Mouse (Mus musculus) thymus, postnatal 25 days (tissue): ENCODE results near the gene Pdcl2.
A peak's percentile ranks its signal among the peaks of the same experiment; 100 is the strongest.

Experiments
- DNase-seq: peaks from one replicate; pipeline ENCODE4 v3.0.0; 2022

Gene Pdcl2

DNA sequence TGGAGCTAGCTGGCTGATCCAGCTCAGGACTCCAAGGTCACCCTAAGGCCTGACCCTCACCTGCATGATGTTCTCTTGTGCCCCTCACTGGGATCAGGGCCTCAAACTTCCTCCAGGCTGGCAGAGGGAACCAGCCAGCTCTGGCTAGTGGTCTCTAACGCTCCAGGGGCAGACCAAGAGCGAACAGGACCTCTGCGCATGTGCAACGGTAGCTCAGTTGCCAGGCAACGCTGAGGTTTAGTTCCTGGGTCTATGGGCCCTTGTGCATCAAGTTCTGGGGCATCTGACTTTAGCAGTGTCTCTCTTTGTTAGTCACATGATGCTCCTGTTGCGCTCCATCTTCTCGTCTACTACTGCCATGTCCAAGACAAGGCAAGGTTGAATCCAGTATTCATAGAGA, at the start of gene Pdcl2:
TSS of gene Pdcl2 (minus strand) at position 204 of the 400 bp plus-strand sequence.
- DNase-seq, result no peak

DNA sequence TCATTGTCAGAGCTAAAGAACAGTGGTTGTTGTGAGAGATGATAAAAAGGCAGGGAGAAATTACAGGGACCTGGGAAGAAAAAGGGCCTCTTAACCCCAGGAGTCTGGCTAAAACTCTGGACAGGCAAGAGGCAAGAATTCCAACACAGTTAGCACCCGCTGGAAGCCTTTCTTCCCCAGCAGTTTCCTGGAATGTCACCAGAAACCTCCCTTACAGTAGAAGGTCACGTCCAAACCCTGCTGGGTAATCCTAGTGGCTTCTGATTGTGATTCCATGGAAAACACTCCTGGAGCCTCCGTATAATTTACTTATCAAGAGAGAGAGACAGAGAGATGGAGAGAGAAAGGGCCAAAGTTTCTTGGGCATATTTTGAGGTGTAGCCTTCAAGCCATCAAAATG, 48.3 kb upstream of the Pdcl2 start:
- no peak for DNase-seq

DNA sequence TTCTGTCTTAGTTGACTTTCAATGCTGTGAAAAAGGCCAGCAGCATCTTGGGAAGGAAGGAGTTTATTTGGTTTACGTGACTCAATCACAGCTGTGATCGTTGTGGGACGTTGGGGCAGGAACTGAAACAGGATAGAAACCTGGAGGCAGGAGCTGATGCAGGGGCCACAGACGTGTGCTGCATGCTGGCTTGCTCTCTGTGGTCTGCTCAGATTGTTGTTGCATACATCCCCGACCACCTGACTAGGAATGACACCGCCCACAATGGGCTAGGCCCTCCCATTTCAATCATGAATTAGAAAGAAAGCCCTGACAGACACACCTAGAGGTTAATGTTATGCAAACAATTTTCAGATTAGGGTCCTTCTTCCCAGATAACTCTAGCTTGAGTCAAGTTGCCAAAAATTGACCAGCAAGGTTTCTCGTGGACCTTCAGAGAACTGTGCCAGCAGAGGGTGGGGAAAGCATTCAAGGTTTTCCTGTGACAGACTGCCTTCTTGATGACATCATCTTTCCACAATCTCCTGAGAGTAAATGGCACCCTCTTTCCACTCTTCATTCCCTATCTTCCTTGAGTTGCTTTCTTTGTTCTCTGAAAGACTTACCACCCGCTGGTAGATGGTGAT, 38.4 kb upstream of the Pdcl2 start:
- no peak for DNase-seq

DNA sequence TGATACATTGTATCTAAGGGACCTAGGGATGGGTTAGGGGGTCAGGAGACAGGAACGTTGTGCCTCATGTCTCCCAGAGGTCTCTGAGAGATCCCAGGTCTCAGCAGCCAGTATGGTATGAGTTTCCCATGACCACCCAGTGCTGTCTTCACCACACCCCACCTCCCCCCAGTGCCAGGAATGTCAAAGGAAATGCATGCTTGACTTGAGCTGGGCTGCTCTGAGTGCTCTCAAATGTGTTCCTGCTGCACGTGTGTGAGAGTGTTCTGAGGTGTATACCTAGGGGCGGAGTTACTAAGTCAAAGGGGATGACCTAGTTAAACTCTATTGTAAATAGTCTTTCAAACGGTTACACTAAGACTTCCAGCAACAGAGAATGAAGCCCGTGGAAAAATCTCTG, 34.5 kb upstream of the Pdcl2 start:
- no peak for DNase-seq

GRCm38 (mm10) chr5:76363453-76364104, 32.6 kb upstream of the Pdcl2 start, which contains the start of gene Nmu:
Gene Nmu, minus strand, starts transcription at chr5:76363788.
- no peak for DNase-seq

- no peak for DNase-seq
These were observed 29.8 kb upstream of the Pdcl2 start for GRCm38 (mm10) chr5:76360786-76361185.

- no peak for DNase-seq
These were observed 29.1 kb upstream of the Pdcl2 start for GRCm38 (mm10) chr5:76360057-76360456.

DNA sequence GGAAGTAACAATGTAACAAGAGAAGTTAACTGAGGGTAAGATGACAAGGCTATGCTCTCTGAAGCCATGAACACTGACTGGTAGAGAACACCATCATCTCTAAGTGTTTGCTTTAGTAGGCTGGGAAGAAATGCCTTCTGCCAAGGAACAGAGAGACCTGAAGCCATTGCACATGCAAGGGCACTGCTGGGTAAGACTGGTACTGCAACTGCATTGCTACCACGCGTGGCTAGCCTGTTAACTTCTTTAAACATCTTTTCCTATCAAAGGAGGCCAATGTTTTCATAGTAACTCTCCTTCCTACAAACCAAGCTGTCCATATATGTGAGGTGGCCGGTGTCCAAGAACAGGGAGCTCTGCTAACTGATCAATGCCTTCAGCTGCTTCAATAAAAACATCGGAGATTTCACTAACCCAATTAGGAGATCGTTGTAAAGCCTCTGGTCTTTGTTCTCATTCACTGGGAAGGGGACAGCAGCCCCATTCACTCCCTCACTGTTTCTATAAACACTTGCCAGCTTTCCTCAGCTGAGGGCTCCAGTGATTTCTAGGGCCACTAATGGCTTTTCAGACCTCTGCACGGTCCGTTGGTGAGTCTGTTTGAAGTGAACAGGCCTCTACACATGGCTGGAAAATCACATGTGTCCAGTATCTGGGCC, 21.1 kb upstream of the Pdcl2 start:
- no peak for DNase-seq

DNA sequence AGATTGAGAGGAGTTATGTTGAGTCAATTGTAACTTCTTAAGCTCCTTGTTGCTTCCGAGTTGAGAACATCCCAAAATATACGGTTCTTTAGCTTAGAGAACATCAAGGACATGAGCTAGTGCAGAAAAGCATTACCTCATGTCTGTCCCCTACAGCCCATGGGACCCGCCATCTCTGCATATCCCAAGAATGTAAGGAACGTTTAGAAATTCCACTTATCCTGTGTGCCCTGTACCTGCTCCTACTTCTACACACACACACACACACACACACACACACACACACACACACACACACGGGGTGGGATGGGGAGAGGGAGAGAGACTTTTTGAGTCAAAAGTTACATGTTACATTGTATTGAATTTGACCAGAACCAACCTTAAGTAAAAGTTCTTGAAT, 20.6 kb upstream of the Pdcl2 start:
- no peak for DNase-seq

DNA sequence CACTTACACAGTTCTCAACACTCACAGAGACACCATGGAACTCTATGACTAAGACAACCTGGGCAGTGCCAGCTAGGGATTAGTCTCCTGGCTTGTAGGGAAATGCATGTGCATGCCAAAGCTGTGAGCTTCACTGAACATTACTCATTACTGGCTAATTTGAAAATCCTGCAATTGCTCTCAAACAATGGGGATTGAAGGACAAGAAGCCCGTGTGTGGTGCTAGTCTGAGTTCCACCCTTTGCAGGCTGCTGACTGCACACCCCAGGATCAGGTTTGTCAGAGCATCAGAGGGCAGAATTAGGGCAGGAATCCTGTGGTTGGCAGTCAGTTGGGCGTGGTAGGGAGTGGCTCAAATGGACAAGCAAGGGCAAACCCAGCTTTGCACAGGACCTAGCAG, 15.2 kb upstream of the Pdcl2 start:
- no peak for DNase-seq

DNA sequence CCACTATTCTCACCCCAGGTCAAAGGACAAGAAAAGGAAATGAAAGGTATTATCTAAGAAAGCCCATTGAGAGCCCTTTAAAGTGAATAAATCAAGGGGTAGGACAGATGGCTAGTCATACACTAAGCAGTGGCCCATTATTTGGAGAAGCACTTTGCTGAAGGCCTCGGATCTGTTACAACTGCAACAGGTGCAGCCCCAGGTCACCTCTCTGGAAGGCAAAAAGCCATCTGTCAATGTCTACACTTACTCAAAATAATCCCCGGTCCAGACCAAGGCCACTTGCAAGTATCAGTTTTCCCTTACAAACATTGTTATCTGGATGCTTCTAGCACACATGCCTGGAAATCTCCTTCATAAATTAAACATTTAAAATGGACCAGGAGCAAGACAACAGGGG, 10.0 kb upstream of the Pdcl2 start:
- no peak for DNase-seq

DNA sequence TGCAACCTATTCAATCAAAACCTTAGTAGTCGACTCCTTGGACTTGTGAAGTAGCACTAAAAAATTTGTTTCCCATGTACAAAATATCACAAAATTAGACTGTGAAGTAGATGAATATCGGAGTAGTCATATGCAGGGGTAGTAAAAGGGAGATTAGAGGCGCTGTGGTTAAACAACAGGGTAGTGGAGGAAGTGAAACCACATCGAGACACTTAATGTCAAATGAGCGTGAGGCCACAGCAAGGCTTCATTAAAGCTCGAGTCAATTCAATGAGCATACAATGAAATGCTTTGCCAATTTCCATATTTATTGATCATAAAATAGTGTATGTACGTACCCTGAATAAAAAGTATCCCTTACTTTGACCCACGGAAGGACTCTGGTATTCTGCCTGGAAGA, 6.1 kb upstream of the Pdcl2 start:
- DNase-seq, result no peak

DNA sequence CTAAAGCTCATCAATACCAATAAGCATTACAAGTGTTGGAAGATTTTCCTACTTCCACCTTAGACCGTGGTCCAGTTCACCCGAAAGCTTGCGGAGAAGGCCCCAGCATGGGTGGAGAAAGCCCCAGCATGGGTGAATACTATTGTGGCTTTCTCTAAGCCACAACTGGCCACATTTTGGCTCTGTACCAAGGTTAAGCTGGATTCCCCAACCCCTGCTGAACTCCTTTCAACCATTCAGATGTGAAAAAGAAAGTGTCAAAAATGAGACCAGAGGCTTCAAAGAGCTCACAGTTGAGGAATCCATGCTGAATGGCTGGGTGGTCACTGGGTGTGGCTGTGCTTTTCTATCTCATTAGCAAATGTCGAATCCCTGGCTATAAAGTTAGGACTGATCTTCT, 2.9 kb upstream of the Pdcl2 start:
- no peak for DNase-seq

DNA sequence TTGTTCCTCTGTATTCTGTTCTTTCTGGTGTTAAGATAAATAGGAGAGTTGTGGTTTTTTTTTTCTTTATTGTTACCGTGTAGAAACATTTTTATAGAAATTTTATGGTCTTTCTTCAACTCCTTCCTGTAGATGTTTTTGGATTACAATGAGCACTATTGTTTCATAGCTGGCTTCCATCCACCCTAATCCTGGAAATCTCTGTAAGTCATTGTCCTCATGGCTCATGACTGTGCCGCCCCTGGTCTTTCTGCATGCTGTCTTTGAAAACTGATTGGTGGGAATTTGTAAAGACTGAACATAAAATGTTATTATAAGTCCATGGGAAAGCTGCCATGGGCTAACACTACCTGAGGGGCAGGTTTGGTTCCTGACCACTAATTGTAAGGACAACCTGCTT, 3.7 kb downstream of the Pdcl2 start:
- DNase-seq, result no peak

DNA sequence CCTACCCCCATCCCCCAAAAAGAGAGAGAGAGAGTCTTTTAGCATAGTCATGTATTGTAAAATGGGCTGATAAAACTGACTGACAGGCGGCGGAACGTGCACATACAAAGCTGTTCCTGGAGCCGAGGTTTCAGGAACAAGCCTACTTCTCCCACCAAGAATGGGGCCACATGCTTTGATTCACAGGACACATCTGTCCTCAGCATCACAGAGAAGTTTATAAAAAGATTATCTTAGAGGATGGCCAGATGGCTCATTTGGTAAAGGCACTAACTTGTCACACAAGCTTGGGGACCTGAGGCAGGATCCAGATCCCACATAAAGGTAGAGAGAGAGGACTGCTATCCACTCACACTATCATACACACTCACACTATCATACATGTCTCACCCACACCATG, 5.8 kb downstream of the Pdcl2 start:
- no peak for DNase-seq

GRCm38 (mm10) chr5:76321249-76322196, 9.4 kb downstream of the Pdcl2 start:
- no peak for DNase-seq

- DNase-seq, result no peak
These were observed 22.8 kb downstream of the Pdcl2 start for GRCm38 (mm10) chr5:76308206-76308605.

GRCm38 (mm10) chr5:76306261-76306660, 24.7 kb downstream of the Pdcl2 start:
- no peak for DNase-seq

- no peak for DNase-seq
These were observed 25.3 kb downstream of the Pdcl2 start for GRCm38 (mm10) chr5:76305616-76306015.

DNA sequence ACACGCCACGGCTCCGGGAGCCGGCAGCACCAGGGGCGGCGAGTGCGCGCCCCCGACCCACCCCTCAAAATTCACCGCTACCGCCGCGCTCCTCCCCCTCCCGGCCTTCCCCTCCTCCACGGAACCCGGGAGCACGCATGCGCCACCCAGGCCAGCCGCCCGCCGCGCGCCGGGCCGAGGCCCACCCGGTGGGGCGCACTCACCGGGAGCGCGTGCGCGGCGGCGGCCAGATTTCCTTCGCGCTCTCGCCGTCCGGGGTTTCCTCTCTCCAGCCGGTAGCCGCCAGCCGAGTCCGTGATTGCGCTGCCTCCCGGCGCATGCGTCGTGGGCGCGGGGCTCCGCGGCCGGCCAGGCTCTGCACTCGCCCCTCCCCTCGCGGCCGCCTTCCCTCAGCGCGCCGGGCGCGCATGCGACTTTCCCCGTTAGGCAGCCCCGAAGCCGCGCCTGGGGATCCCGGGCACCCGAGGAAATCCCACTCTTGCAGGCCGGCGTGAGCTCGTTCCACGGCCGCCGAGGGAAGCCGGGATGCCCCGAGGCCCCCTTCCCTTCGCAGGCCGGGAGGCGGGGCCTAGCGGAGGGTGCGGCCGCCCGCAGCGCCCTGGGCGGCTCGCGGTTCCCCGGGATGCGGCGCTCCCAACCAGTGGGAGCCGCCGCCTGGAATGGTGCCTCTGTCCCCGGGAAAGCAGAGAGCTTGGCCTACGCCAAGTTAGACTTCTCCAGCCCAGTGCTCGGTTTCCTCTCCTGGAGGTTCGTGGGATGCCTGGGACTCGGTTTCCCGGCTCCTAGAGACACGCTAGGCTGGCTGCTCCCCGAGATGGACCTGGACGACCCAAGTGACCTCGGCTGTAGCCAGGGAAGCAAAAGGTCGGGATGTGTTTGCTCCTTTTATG, 26.3 kb downstream of the Pdcl2 start, which contains the start of gene Clock:
TSS of gene Clock (minus strand) at position 341 of the 890 bp plus-strand sequence.
- peak; percentile 84 for DNase-seq

- peak; percentile 52 for DNase-seq
These were observed 27.1 kb downstream of the Pdcl2 start for GRCm38 (mm10) chr5:76303745-76304451.
